Comparison of ENCODE assay signal across 34 mouse cellular contexts in the genomic region with DNA sequence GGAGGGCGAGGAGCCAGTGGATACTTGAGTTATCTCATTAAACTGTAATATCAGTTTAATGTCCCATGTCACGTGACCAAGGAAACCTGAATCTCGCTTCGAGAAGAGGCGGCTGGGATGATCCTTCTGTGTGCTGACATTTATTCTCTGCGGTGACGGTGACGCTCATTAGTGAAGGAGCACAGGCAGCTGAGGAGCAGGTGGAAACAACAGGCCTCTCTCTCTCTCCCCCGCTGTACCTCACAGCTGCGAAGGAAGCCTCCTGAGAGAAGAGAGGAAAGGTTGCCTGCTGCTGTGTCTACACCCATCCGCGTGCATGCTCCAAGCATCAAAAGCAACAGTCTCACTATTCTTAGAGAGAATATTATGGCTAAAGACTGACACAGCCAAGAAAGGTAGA.
DNase-seq lines count a peak whose midpoint lies in the region; ATAC-seq lines count a peak whose summit lies in the region.
"Had no signal": no experiment of that assay in that cellular context is flagged by ENCODE, and none has a peak within 500 bp of the region (broad histone marks: within the 10 kb centered on the region; RNA-seq: fewer than 3 reads in every experiment).

No protein-coding gene starts in this region.

- H3K27me3 ChIP-seq in neural tube, embryonic 12.5 days (replicated peaks) = no peaks in the 10 kb centered on the region
- H3K27me3 ChIP-seq in neural tube, embryonic 15.5 days (replicated peaks) = no peaks in the 10 kb centered on the region
- H3K27me3 ChIP-seq in hindbrain, embryonic 13.5 days = no peaks in the 10 kb centered on the region
- no peaks in the 10 kb centered on the region for H3K27me3 ChIP-seq in midbrain, embryonic 15.5 days (replicated peaks)
- H3K27me3 ChIP-seq: embryonic facial prominence, embryonic 12.5 days; heart, embryonic 13.5 days; hindbrain, embryonic 15.5 days; intestine, embryonic 15.5 days; neural tube, embryonic 13.5 days had no signal

- H3K4me3 ChIP-seq in neural tube, embryonic 12.5 days = no peak overlapping the region
- H3K4me3 ChIP-seq in neural tube, embryonic 15.5 days (replicated peaks) = no peak overlapping the region
- H3K4me3 ChIP-seq in hindbrain, embryonic 13.5 days = no peak overlapping the region
- H3K4me3 ChIP-seq in midbrain, embryonic 15.5 days = no peak overlapping the region
- H3K4me3 ChIP-seq: embryonic facial prominence, embryonic 12.5 days; heart, embryonic 13.5 days; hindbrain, embryonic 15.5 days; intestine, embryonic 15.5 days; layer of hippocampus, adult 2 months; neural tube, embryonic 13.5 days had no signal

- 74% methylated on average over 12 of the region's 12 CpGs for WGBS in neural tube, embryonic 12.5 days
- WGBS in neural tube, embryonic 15.5 days = 58% methylated on average over 12 of the region's 12 CpGs
- 64% methylated on average over 12 of the region's 12 CpGs for WGBS in hindbrain, embryonic 13.5 days
- WGBS in midbrain, embryonic 15.5 days = 67% methylated on average over 12 of the region's 12 CpGs

- H3K4me2 ChIP-seq in neural tube, embryonic 12.5 days (replicated peaks) = no peak overlapping the region
- H3K4me2 ChIP-seq in neural tube, embryonic 15.5 days = no peak overlapping the region
- H3K4me2 ChIP-seq in hindbrain, embryonic 13.5 days = no peak overlapping the region
- H3K4me2 ChIP-seq in midbrain, embryonic 15.5 days = no peak overlapping the region
- H3K4me2 ChIP-seq: embryonic facial prominence, embryonic 12.5 days; heart, embryonic 13.5 days; hindbrain, embryonic 15.5 days; intestine, embryonic 15.5 days; neural tube, embryonic 13.5 days had no signal

- H3K27ac ChIP-seq in neural tube, embryonic 12.5 days = no peak overlapping the region
- H3K27ac ChIP-seq in neural tube, embryonic 15.5 days (replicated peaks) = no peak overlapping the region
- H3K27ac ChIP-seq in hindbrain, embryonic 13.5 days = peak overlapping the region; percentile 23; the same call in 1 of the 2 replicates
- no peak overlapping the region for H3K27ac ChIP-seq in midbrain, embryonic 15.5 days
- H3K27ac ChIP-seq: embryonic facial prominence, embryonic 12.5 days; heart, embryonic 13.5 days; hindbrain, embryonic 15.5 days; intestine, embryonic 15.5 days; layer of hippocampus, adult 2 months; liver, embryonic 14.5 days; macrophage; neural tube, embryonic 13.5 days had no signal

- peak; percentile 12 for DNase-seq in layer of hippocampus, adult 9-11 months
- DNase-seq in layer of hippocampus, postnatal 10 days (ENCODE audit: low spot score in 2 of 2) = no peak
- DNase-seq in urinary bladder, postnatal 25 days (ENCODE audit: low spot score) = no peak
- DNase-seq: adrenal gland, adult 2 months; adrenal gland, postnatal 36 days; B cell, adult 2 months; cerebellum, adult 9-10 months; cerebellum, postnatal 36 days; gastrocnemius, postnatal 10 days; heart, postnatal 10 days; kidney, adult 2 months; kidney, postnatal 36 days; layer of hippocampus, postnatal 36 days; left cerebral cortex, postnatal 4 days; liver; lung, adult 2 months; lung, postnatal 10 days; right cerebral cortex, adult 18-20 months; right cerebral cortex, postnatal 4 days; thymus, adult 2 months; thymus, postnatal 36 days had no signal

- no peaks in the 10 kb centered on the region for H3K9me3 ChIP-seq in neural tube, embryonic 12.5 days
- H3K9me3 ChIP-seq in neural tube, embryonic 15.5 days (replicated peaks) = no peaks in the 10 kb centered on the region
- H3K9me3 ChIP-seq in hindbrain, embryonic 13.5 days = no peaks in the 10 kb centered on the region
- no peaks in the 10 kb centered on the region for H3K9me3 ChIP-seq in midbrain, embryonic 15.5 days
- H3K9me3 ChIP-seq: embryonic facial prominence, embryonic 12.5 days; heart, embryonic 13.5 days; hindbrain, embryonic 15.5 days; intestine, embryonic 15.5 days; neural tube, embryonic 13.5 days had no signal

- peak; percentile 51 for ATAC-seq in neural tube, embryonic 12.5 days (ENCODE audit: low FRiP score, low read depth)
- no peak for ATAC-seq in neural tube, embryonic 15.5 days (ENCODE audit: low FRiP score)
- ATAC-seq in hindbrain, embryonic 13.5 days (ENCODE audit: low FRiP score) = peak; percentile 52; the same call in 1 of the 2 replicates
- ATAC-seq in midbrain, embryonic 15.5 days (replicated peaks) = peak; percentile 67; the same call in 1 of the 2 replicates
- ATAC-seq: activated CD4-positive, CD25-positive, alpha-beta regulatory T cell, adult 4 months; intestine, embryonic 15.5 days had no signal

- no peak overlapping the region for H3K9ac ChIP-seq in neural tube, embryonic 12.5 days
- no peak overlapping the region for H3K9ac ChIP-seq in neural tube, embryonic 15.5 days (replicated peaks)
- H3K9ac ChIP-seq in hindbrain, embryonic 13.5 days = no peak overlapping the region
- H3K9ac ChIP-seq in midbrain, embryonic 15.5 days = no peak overlapping the region
- H3K9ac ChIP-seq: embryonic facial prominence, embryonic 12.5 days; heart, embryonic 13.5 days; hindbrain, embryonic 15.5 days; intestine, embryonic 15.5 days; liver, embryonic 14.5 days; neural tube, embryonic 13.5 days had no signal

- H3K36me3 ChIP-seq in neural tube, embryonic 12.5 days = no peaks in the 10 kb centered on the region
- no peaks in the 10 kb centered on the region for H3K36me3 ChIP-seq in neural tube, embryonic 15.5 days
- H3K36me3 ChIP-seq in hindbrain, embryonic 13.5 days = no peaks in the 10 kb centered on the region
- no peaks in the 10 kb centered on the region for H3K36me3 ChIP-seq in midbrain, embryonic 15.5 days (replicated peaks)
- H3K36me3 ChIP-seq: embryonic facial prominence, embryonic 12.5 days; heart, embryonic 13.5 days; hindbrain, embryonic 15.5 days; intestine, embryonic 15.5 days; neural tube, embryonic 13.5 days had no signal

- H3K4me1 ChIP-seq in neural tube, embryonic 12.5 days = no peaks in the 10 kb centered on the region; the same call in 1 of the 2 replicates
- H3K4me1 ChIP-seq in neural tube, embryonic 15.5 days = no peaks in the 10 kb centered on the region
- H3K4me1 ChIP-seq in hindbrain, embryonic 13.5 days (replicated peaks) = peaks cover 6% of the 10 kb centered on the region; the same call in 1 of the 2 replicates
- no peaks in the 10 kb centered on the region for H3K4me1 ChIP-seq in midbrain, embryonic 15.5 days
- H3K4me1 ChIP-seq: embryonic facial prominence, embryonic 12.5 days; heart, embryonic 13.5 days; hindbrain, embryonic 15.5 days; intestine, embryonic 15.5 days; neural tube, embryonic 13.5 days had no signal
